Mouse (Mus musculus): ENCODE results near the gene Fbxo5.

Fbxo5 gene

DNA sequence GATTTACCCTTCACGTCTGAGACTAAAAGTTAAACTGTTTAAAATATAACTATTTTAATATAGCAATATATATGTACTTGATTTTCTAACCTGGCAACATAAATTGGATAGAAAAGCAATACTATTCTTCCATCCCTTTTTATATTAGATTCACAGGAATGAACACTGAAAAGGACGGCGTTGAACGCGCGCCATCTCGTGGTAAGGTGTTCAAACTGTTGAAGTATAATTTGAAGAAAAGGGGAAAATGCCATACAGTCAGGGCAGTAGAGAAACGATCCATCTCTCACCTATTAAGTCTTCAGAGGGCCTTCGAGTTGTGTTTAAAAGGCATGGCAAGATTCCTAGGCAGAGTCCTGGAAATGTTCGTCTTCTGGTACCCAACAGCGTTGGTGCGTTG, 14.7 kb downstream of the Fbxo5 start:
- in situ Hi-C loops (cut with MboI, MseI), result loop anchor here (5.0 kb wide), 1 partner anchor 188 kb away; no protein-coding TSS in a partner anchor

GRCm38 (mm10) chr10:5786923-5787322, 18.5 kb downstream of the Fbxo5 start:
- in situ Hi-C loops (cut with MboI, MseI), result no loop called here
